Mouse (Mus musculus) thymus, adult 18-20 months (tissue): ENCODE results near the gene Ltbr.
"Not testable (repeated sequence)": the region's sequence is repeated elsewhere in the genome, so short reads cannot be mapped to it uniquely, and the experiment has no call there.

ENCODE experiments used
- DNase-seq, 2 experiments: peaks; one replicate each; pipeline ENCODE4 v3.0.0; 2022; ENCODE audit warnings: mixed read lengths in 2 of 2

Gene Ltbr

DNA sequence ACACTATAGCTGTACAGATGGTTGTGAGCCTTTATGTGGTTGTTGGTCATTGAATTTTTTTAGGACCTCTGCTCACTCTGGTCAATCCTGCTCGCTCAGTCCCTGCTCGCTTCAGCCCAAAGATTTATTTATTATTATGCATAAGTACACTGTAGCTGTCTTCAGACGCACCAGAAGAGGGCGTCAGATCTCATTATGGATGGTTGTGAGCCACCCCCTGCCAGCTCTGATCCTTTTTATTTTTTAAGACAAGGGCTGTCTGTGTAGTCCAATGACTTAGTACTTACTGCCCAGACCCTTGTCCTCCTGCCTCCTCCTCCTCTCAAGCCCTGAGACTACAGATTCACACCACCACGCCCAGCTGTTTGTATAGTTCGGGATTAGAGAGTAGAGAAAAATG lies 47.1 kb downstream of the Ltbr start:
- DNase-seq = not testable (repeated sequence)

DNA sequence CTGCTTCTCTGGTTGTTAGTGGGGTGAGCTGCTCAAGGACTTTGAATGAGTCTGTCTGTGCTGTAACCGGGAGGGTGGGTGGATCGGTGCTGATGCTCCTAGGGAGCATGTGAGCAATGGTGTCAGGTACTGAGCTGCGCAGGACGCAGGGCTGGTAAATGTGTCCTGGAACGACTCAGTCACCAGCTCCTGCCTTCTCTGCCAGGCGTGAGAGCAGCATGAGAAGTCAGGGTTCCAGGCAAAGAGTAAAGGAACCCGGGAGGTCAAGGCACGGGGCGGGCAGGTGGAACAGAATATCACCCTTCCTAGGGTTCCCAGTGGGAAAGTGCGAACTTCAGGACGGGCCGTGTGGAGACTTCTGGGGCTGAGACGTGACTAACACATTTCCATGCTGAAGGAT lies 47.6 kb downstream of the Ltbr start:
- DNase-seq = no peak

DNA sequence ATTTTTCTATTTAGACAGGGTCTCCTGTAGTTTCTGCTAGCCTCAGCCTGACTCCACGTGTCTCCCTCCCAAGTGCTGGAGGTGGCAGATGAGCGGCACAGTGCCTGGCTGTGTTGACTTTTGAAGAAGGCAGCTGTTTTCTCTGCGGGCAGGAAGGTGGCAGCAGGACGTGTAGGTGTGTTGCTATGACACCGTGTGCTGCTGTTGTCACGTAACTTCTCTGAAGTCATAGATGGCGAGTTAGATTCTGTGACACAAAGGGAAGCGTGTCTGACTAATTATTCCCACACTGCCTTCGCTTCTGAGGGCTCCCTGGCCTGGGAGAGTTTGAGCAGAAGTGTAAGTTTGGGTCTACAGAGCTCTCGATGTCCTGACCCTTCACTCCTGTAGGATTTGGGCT lies 48.4 kb downstream of the Ltbr start:
- DNase-seq = peak; percentile 79 to 89

DNA sequence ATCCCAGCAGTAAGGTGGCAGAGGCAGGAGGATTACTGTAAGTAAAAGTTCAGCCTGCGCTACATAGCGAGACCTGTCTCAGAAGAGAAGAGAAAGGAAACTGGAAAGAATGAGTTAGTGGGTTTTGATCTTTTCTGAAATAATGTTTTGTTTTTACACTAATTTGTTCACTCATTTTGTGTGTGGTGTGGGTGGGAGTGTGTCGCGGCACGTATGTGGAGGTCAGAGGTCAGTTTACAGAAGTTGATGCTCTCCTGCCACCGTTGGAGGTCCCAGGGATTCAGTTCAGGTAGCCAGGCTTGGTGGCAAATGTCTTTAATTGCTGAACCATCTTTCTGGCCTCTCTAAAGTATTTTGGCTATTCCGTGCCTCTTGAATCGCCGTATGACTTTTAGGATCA lies 49.5 kb downstream of the Ltbr start:
- DNase-seq = no peak

DNA sequence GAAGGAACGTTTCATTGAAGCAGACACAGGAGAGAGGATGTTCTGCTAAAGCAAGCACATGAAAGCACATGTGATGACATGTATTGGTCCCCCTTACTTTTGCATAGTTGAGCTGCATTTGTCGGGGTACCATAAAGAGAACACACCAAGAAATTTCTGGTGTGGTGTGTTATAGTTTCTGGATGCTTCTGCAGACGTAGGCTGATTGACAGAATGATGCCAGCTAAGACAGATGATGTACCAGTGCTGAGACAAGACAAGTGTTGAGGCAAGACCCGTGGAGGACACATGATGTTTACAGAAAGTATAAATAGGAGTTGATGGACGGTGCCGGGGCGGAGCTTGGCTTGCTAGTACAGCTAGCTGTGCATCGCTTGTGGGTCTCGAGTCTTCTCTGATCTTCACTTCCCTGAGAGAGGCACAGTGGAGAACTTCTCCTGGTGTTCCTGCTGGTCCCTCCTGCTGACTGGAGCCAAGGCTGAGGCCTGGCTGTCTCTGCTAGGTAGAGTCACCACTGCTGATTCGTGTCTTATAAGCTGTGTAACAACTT lies 53.6 kb downstream of the Ltbr start:
- no peak for DNase-seq
